Mouse (Mus musculus): ENCODE results near the gene Fut9.

GRCm38 (mm10) chr4:25763091-25763490 lies 37.0 kb downstream of the Fut9 start:
- no peak for TF ChIP-seq CTCF (IDR thresholded peaks at IDR 0.05; ENCODE audit: control insufficient read depth, insufficient read depth, low read length)
- TF ChIP-seq POLR2A (IDR thresholded peaks at IDR 0.05; ENCODE audit: borderline replicate concordance, control insufficient read depth, low read depth, low read length) = no peak
